Mouse (Mus musculus): Measurements from ENCODE around the gene Lcn2. TPM values are rescaled to one million over a fixed set of nuclear protein-coding genes. Genes with fewer than 3 reads are reported as not detected.

Gene Lcn2
- 1.0 TPM in 1 of 2 replicates, not detected in the other for polyA plus RNA-seq (2015; fragmentation: Nextera tagmentation; extraction: Ambion mirVana)

GRCm38 (mm10) chr2:32387706-32388490, at the start of gene Lcn2:
Gene Lcn2 (minus strand): TSS chr2:32388252.
- Histone ChIP-seq H3K9me3 (no peaks in the 10 kb centered on the region), H3K9ac (no peak within 1 kb of the TSS), H3K27me3 (peaks cover 32% of the 10 kb centered on the region), H3K4me3 (no peak within 1 kb of the TSS), H3K27ac (no peak within 1 kb of the TSS), H3K4me1 (replicated peaks) (no peaks in the 10 kb centered on the region), H3K36me3 (no peaks in the 10 kb centered on the region), H3K4me2 (no peak within 1 kb of the TSS)
- no peak for ATAC-seq (ENCODE audit: low FRiP score)
- 75% methylated on average over 5 of the region's 5 CpGs for WGBS

- ATAC-seq (ENCODE audit: low FRiP score), result no peak
- H3K9ac ChIP-seq, result peak overlapping the region; percentile 15; the same call in 1 of the 2 replicates
- H3K27ac ChIP-seq, result peak overlapping the region; percentile 72
- H3K27me3 ChIP-seq, result no peaks in the 10 kb centered on the region
- WGBS, result 68% methylated on average over 2 of the region's 2 CpGs
- H3K4me2 ChIP-seq, result no peak overlapping the region
- no peaks in the 10 kb centered on the region for H3K36me3 ChIP-seq
- H3K4me3 ChIP-seq, result no peak overlapping the region
- H3K9me3 ChIP-seq, result no peaks in the 10 kb centered on the region
- H3K4me1 ChIP-seq (replicated peaks), result peaks cover 36% of the 10 kb centered on the region
Observed at GRCm38 (mm10) chr2:32437612-32438166, 49.6 kb upstream of the Lcn2 start.

GRCm38 (mm10) chr2:32436686-32437372, 48.8 kb upstream of the Lcn2 start:
- H3K27me3 ChIP-seq, result no peaks in the 10 kb centered on the region
- no peak overlapping the region for H3K4me3 ChIP-seq
- H3K4me2 ChIP-seq, result no peak overlapping the region
- peaks cover 36% of the 10 kb centered on the region for H3K4me1 ChIP-seq (replicated peaks)
- no peaks in the 10 kb centered on the region for H3K36me3 ChIP-seq
- H3K9ac ChIP-seq, result peak overlapping the region; percentile 9; the same call in 1 of the 2 replicates
- H3K9me3 ChIP-seq, result no peaks in the 10 kb centered on the region
- ATAC-seq (ENCODE audit: low FRiP score), result 0 out of 2 replicates have a peak, but pooled peaks have one; percentile 39
- 62% methylated on average over 3 of the region's 3 CpGs for WGBS
- peak overlapping the region; percentile 72 for H3K27ac ChIP-seq

GRCm38 (mm10) chr2:32430701-32431676, 42.9 kb upstream of the Lcn2 start:
- Histone ChIP-seq H3K4me1 (replicated peaks) (peaks cover 42% of the 10 kb centered on the region), H3K27ac (peak overlapping the region; percentile 94), H3K4me2 (peak overlapping the region; percentile 90), H3K36me3 (no peaks in the 10 kb centered on the region), H3K9ac (peak overlapping the region; percentile 86), H3K27me3 (no peaks in the 10 kb centered on the region), H3K9me3 (no peaks in the 10 kb centered on the region), H3K4me3 (peak overlapping the region; percentile 57)
- peak; percentile 96 for ATAC-seq (ENCODE audit: low FRiP score)
- WGBS, result 7% methylated on average over 18 of the region's 18 CpGs

GRCm38 (mm10) chr2:32429215-32429891, 41.3 kb upstream of the Lcn2 start:
- H3K27ac ChIP-seq, result peak overlapping the region; percentile 79
- peak overlapping the region; percentile 86 for H3K9ac ChIP-seq
- WGBS, result 79% methylated on average over 4 of the region's 4 CpGs
- H3K27me3 ChIP-seq, result no peaks in the 10 kb centered on the region
- no peaks in the 10 kb centered on the region for H3K36me3 ChIP-seq
- peak overlapping the region; percentile 57 for H3K4me3 ChIP-seq
- ATAC-seq (ENCODE audit: low FRiP score), result no peak
- H3K9me3 ChIP-seq, result no peaks in the 10 kb centered on the region
- peak overlapping the region; percentile 90 for H3K4me2 ChIP-seq
- peaks cover 49% of the 10 kb centered on the region for H3K4me1 ChIP-seq (replicated peaks)

GRCm38 (mm10) chr2:32428262-32428722, 40.2 kb upstream of the Lcn2 start:
- H3K36me3 ChIP-seq, result no peaks in the 10 kb centered on the region
- peak overlapping the region; percentile 90 for H3K4me2 ChIP-seq
- peak; percentile 43 for ATAC-seq (ENCODE audit: low FRiP score)
- peak overlapping the region; percentile 86 for H3K9ac ChIP-seq
- H3K9me3 ChIP-seq, result no peaks in the 10 kb centered on the region
- H3K4me1 ChIP-seq (replicated peaks), result peaks cover 60% of the 10 kb centered on the region
- H3K27ac ChIP-seq, result peak overlapping the region; percentile 79
- H3K27me3 ChIP-seq, result no peaks in the 10 kb centered on the region
- WGBS, result 54% methylated on average over 8 of the region's 8 CpGs
- peak overlapping the region; percentile 57 for H3K4me3 ChIP-seq

GRCm38 (mm10) chr2:32427720-32428119, 39.7 kb upstream of the Lcn2 start:
- Histone ChIP-seq H3K4me3 (peak overlapping the region; percentile 57), H3K4me2 (peak overlapping the region; percentile 90), H3K27ac (peak overlapping the region; percentile 79), H3K36me3 (no peaks in the 10 kb centered on the region), H3K27me3 (no peaks in the 10 kb centered on the region), H3K4me1 (replicated peaks) (peaks cover 66% of the 10 kb centered on the region), H3K9ac (no peak overlapping the region), H3K9me3 (no peaks in the 10 kb centered on the region)
- whole genome bisulfite sequencing, result 82% methylated on average over 5 of the region's 5 CpGs
- no peak for ATAC-seq (ENCODE audit: low FRiP score)

- H3K4me3 ChIP-seq, result no peak overlapping the region
- no peaks in the 10 kb centered on the region for H3K9me3 ChIP-seq
- H3K4me1 ChIP-seq (replicated peaks), result peaks cover 69% of the 10 kb centered on the region
- no peak overlapping the region for H3K27ac ChIP-seq
- H3K36me3 ChIP-seq, result peaks cover 5% of the 10 kb centered on the region
- no peaks in the 10 kb centered on the region for H3K27me3 ChIP-seq
- no peak for ATAC-seq (ENCODE audit: low FRiP score)
- 97% methylated on average over 1 of the region's 1 CpGs for WGBS
- H3K4me2 ChIP-seq, result no peak overlapping the region
- H3K9ac ChIP-seq, result no peak overlapping the region
Observed at GRCm38 (mm10) chr2:32426141-32426540, 38.1 kb upstream of the Lcn2 start.

- Histone ChIP-seq H3K9ac (no peak overlapping the region), H3K4me3 (no peak overlapping the region), H3K9me3 (no peaks in the 10 kb centered on the region), H3K4me1 (replicated peaks) (peaks cover 67% of the 10 kb centered on the region), H3K27me3 (no peaks in the 10 kb centered on the region), H3K4me2 (no peak overlapping the region), H3K27ac (no peak overlapping the region), H3K36me3 (peaks cover 11% of the 10 kb centered on the region)
- no peak for ATAC-seq (ENCODE audit: low FRiP score)
- WGBS, result 76% methylated on average over 5 of the region's 5 CpGs
Observed at GRCm38 (mm10) chr2:32425568-32425967, 37.5 kb upstream of the Lcn2 start.

GRCm38 (mm10) chr2:32424796-32425195, 36.7 kb upstream of the Lcn2 start:
- Histone ChIP-seq H3K4me3 (no peak overlapping the region), H3K27me3 (no peaks in the 10 kb centered on the region), H3K4me1 (replicated peaks) (peaks cover 60% of the 10 kb centered on the region), H3K27ac (peak overlapping the region; percentile 79), H3K36me3 (peaks cover 19% of the 10 kb centered on the region), H3K4me2 (peak overlapping the region; percentile 63; the same call in 1 of the 2 replicates), H3K9ac (no peak overlapping the region), H3K9me3 (no peaks in the 10 kb centered on the region)
- no peak for ATAC-seq (ENCODE audit: low FRiP score)
- WGBS, result 69% methylated on average over 3 of the region's 3 CpGs
